Mouse (Mus musculus) testis, postnatal 14 days (tissue): ENCODE results near the gene Ankra2.
A peak's percentile ranks its signal among the peaks of the same experiment; 100 is the strongest.

ENCODE experiments used
- DNase-seq: peaks from one replicate; pipeline ENCODE4 v3.0.0; 2021; ENCODE audit warnings: low spot score

The Ankra2 gene

GRCm38 (mm10) chr13:98262636-98263457, at the start of gene Ankra2, which contains the start of gene Utp15:
Gene Ankra2 (plus strand): TSS chr13:98263074.
Gene Utp15 (minus strand): TSS chr13:98263041.
- DNase-seq = peak; percentile 96

GRCm38 (mm10) chr13:98222848-98223247, 40.0 kb upstream of the Ankra2 start:
- DNase-seq = no peak

- no peak for DNase-seq
These were observed 36.6 kb upstream of the Ankra2 start for GRCm38 (mm10) chr13:98226225-98226624.

- no peak for DNase-seq
These were observed 32.4 kb upstream of the Ankra2 start for GRCm38 (mm10) chr13:98230511-98230910.

GRCm38 (mm10) chr13:98235451-98235850, 27.4 kb upstream of the Ankra2 start:
- no peak for DNase-seq

GRCm38 (mm10) chr13:98239978-98240641, 22.8 kb upstream of the Ankra2 start:
- DNase-seq = peak; percentile 43

- DNase-seq = no peak
These were observed 21.2 kb upstream of the Ankra2 start for GRCm38 (mm10) chr13:98241531-98242282.

- DNase-seq = no peak
These were observed 18.1 kb upstream of the Ankra2 start for GRCm38 (mm10) chr13:98244571-98245350.

- no peak for DNase-seq
These were observed 17.5 kb upstream of the Ankra2 start for GRCm38 (mm10) chr13:98245386-98245785.

- DNase-seq = peak; percentile 52
These were observed 13.3 kb upstream of the Ankra2 start for GRCm38 (mm10) chr13:98249594-98249993.

GRCm38 (mm10) chr13:98254921-98255320, 8.0 kb upstream of the Ankra2 start:
- no peak for DNase-seq

GRCm38 (mm10) chr13:98263458-98263987, 649 bp downstream of the Ankra2 start:
- no peak for DNase-seq

GRCm38 (mm10) chr13:98264111-98264510, 1.2 kb downstream of the Ankra2 start:
- DNase-seq = peak; percentile 67

GRCm38 (mm10) chr13:98274023-98274422, 11.1 kb downstream of the Ankra2 start:
- DNase-seq = no peak

- peak; percentile 46 for DNase-seq
These were observed 12.8 kb downstream of the Ankra2 start for GRCm38 (mm10) chr13:98275646-98276045.

- no peak for DNase-seq
These were observed 13.4 kb downstream of the Ankra2 start for GRCm38 (mm10) chr13:98276253-98276652.

- no peak for DNase-seq
These were observed 14.6 kb downstream of the Ankra2 start for GRCm38 (mm10) chr13:98277501-98277900.

GRCm38 (mm10) chr13:98279686-98280085, 16.8 kb downstream of the Ankra2 start, which contains the start of gene Gm21976:
Gene Gm21976 (plus strand): TSS chr13:98279887.
- no peak for DNase-seq

- no peak for DNase-seq
These were observed 18.2 kb downstream of the Ankra2 start for GRCm38 (mm10) chr13:98280990-98281650.

GRCm38 (mm10) chr13:98290719-98291118, 27.8 kb downstream of the Ankra2 start:
- DNase-seq = no peak

GRCm38 (mm10) chr13:98291712-98292111, 28.8 kb downstream of the Ankra2 start:
- no peak for DNase-seq
